Mouse (Mus musculus) midbrain, embryonic 16.5 days (tissue): Measurements from ENCODE around the gene Mesd. TPM values are rescaled to one million over a fixed set of nuclear protein-coding genes. Genes with fewer than 3 reads are reported as not detected.
A peak's percentile ranks its signal among the peaks of the same experiment; 100 is the strongest.

Experiments
- ATAC-seq: fragments of 200-750 bp; cut with Nextera tagmentation; 2 replicates; pipeline ENCODE4 v1.8.0; 2017; ENCODE audit warnings: moderate TSS enrichment
- H3K27ac ChIP-seq: fragments of 300-500 bp; sonication (generic); 2 replicates; pipeline ENCODE4 v1.5.1; 2014; ENCODE audit warnings: mild to moderate bottlenecking, low read length, mixed read lengths
- H3K27me3 ChIP-seq: fragments of 300-500 bp; sonication (generic); 2 replicates; pipeline ENCODE4 v1.6.1; 2014; ENCODE audit warnings: low read depth, low read length, mixed read lengths; ENCODE audit not compliant: control insufficient read depth, insufficient read depth
- H3K36me3 ChIP-seq: fragments of 300-500 bp; sonication (generic); 2 replicates; pipeline ENCODE4 v1.6.1; 2014; ENCODE audit warnings: mild to moderate bottlenecking, low read length, moderate library complexity, mixed read lengths; ENCODE audit not compliant: control insufficient read depth, insufficient read depth
- H3K4me1 ChIP-seq: fragments of 300-500 bp; sonication (generic); 2 replicates; pipeline ENCODE4 v1.6.1; 2014; ENCODE audit warnings: mild to moderate bottlenecking, low read length, mixed read lengths; ENCODE audit not compliant: control insufficient read depth, insufficient read depth
- H3K4me2 ChIP-seq: fragments of 300-500 bp; sonication (generic); 2 replicates; pipeline ENCODE4 v1.6.1; 2014; ENCODE audit warnings: mild to moderate bottlenecking, low read length, mixed read lengths
- H3K4me3 ChIP-seq: fragments of 300-500 bp; sonication (generic); 2 replicates; pipeline ENCODE4 v1.5.1; 2014; ENCODE audit warnings: low read depth, mild to moderate bottlenecking, low read length, moderate library complexity, mixed read lengths
- H3K9ac ChIP-seq: fragments of 300-500 bp; sonication (generic); 2 replicates; pipeline ENCODE4 v1.6.1; 2014; ENCODE audit warnings: low read depth, low read length, mixed read lengths
- H3K9me3 ChIP-seq: fragments of 300-500 bp; sonication (generic); replicated peaks from 2 replicates; pipeline ENCODE4 v1.6.1; 2014; ENCODE audit warnings: mild to moderate bottlenecking, low read length, mixed read lengths; ENCODE audit not compliant: control insufficient read depth, poor library complexity, severe bottlenecking
- WGBS: fragments of 180-500 bp; shearing (Covaris S2); extraction: QIAGEN DNeasy Blood & Tissue Kit; methylation state at CpG from one replicate; pipeline ENCODE4 v1.1.7; 2014; 5-methylcytosine and 5-hydroxymethylcytosine counted together
- polyA plus RNA-seq: library from polyadenylated mRNA; unstranded; fragments of >200 nt; fragmentation: Nextera tagmentation; extraction: Ambion mirVana; gene quantifications from 2 replicates; pipeline ENCODE4 v1.2.1, GENCODE M21; 2015

Gene Mesd
- polyA plus RNA-seq: 61.7 and 65.9 TPM in 2 replicates

- Histone ChIP-seq H3K4me2 (peak within 1 kb of the TSS; percentile 86), H3K9ac (peak within 1 kb of the TSS; percentile 95), H3K36me3 (no peaks in the 10 kb centered on the region), H3K27me3 (no peaks in the 10 kb centered on the region), H3K4me3 (peak within 1 kb of the TSS; percentile 86), H3K4me1 (peaks cover 40% of the 10 kb centered on the region), H3K9me3 (no peaks in the 10 kb centered on the region), H3K27ac (peak within 1 kb of the TSS; percentile 94)
- WGBS: under 1% methylated on average over 69 of the region's 69 CpGs
- peak; percentile 83 for ATAC-seq
Measured at GRCm38 (mm10) chr7:83884021-83884658, at the start of gene Mesd, which contains the start of gene Tlnrd1. Mesd (plus strand) TSS chr7:83884466. Tlnrd1 (minus strand) TSS chr7:83884305.

- ATAC-seq: no peak
- 82% methylated on average over 5 of the region's 5 CpGs for WGBS
- Histone ChIP-seq H3K36me3 (no peaks in the 10 kb centered on the region), H3K9ac (no peak overlapping the region), H3K27me3 (no peaks in the 10 kb centered on the region), H3K4me3 (no peak overlapping the region), H3K9me3 (no peaks in the 10 kb centered on the region), H3K4me1 (no peaks in the 10 kb centered on the region), H3K27ac (no peak overlapping the region), H3K4me2 (no peak overlapping the region)
Measured at GRCm38 (mm10) chr7:83838525-83839224, 45.6 kb upstream of the Mesd start.

GRCm38 (mm10) chr7:83840076-83840475, 44.2 kb upstream of the Mesd start:
- no peak overlapping the region for H3K9ac ChIP-seq
- WGBS: 79% methylated on average over 2 of the region's 2 CpGs
- no peak overlapping the region for H3K4me3 ChIP-seq
- H3K9me3 ChIP-seq: no peaks in the 10 kb centered on the region
- no peak for ATAC-seq
- no peaks in the 10 kb centered on the region for H3K36me3 ChIP-seq
- H3K4me1 ChIP-seq: no peaks in the 10 kb centered on the region
- H3K4me2 ChIP-seq: no peak overlapping the region
- no peaks in the 10 kb centered on the region for H3K27me3 ChIP-seq
- no peak overlapping the region for H3K27ac ChIP-seq

- Histone ChIP-seq H3K27ac (no peak overlapping the region), H3K4me1 (no peaks in the 10 kb centered on the region), H3K27me3 (no peaks in the 10 kb centered on the region), H3K9ac (no peak overlapping the region), H3K9me3 (no peaks in the 10 kb centered on the region), H3K4me2 (no peak overlapping the region), H3K4me3 (no peak overlapping the region), H3K36me3 (no peaks in the 10 kb centered on the region)
- 50% methylated on average over 6 of the region's 6 CpGs for WGBS
- no peak for ATAC-seq
Measured at GRCm38 (mm10) chr7:83842486-83843259, 41.6 kb upstream of the Mesd start.

- Histone ChIP-seq H3K27me3 (no peaks in the 10 kb centered on the region), H3K27ac (no peak overlapping the region), H3K4me3 (no peak overlapping the region), H3K9me3 (no peaks in the 10 kb centered on the region), H3K36me3 (no peaks in the 10 kb centered on the region), H3K9ac (no peak overlapping the region), H3K4me1 (no peaks in the 10 kb centered on the region), H3K4me2 (no peak overlapping the region)
- no peak for ATAC-seq
- 88% methylated on average over 3 of the region's 3 CpGs for WGBS
Measured at GRCm38 (mm10) chr7:83844807-83845206, 39.5 kb upstream of the Mesd start.

GRCm38 (mm10) chr7:83847187-83848075, 36.8 kb upstream of the Mesd start:
- H3K9ac ChIP-seq: no peak overlapping the region
- WGBS: 69% methylated on average over 5 of the region's 5 CpGs
- ATAC-seq: no peak
- no peaks in the 10 kb centered on the region for H3K36me3 ChIP-seq
- no peaks in the 10 kb centered on the region for H3K9me3 ChIP-seq
- no peak overlapping the region for H3K4me2 ChIP-seq
- 0 out of 2 replicates have a peak, but pooled peaks cover 2% of the 10 kb centered on the region for H3K4me1 ChIP-seq
- H3K27ac ChIP-seq: no peak overlapping the region
- H3K27me3 ChIP-seq: no peaks in the 10 kb centered on the region
- H3K4me3 ChIP-seq: no peak overlapping the region

- Histone ChIP-seq H3K4me3 (no peak overlapping the region), H3K9ac (no peak overlapping the region), H3K36me3 (no peaks in the 10 kb centered on the region), H3K4me1 (0 out of 2 replicates have a peak, but pooled peaks cover 2% of the 10 kb centered on the region), H3K27me3 (no peaks in the 10 kb centered on the region), H3K9me3 (no peaks in the 10 kb centered on the region), H3K27ac (no peak overlapping the region), H3K4me2 (no peak overlapping the region)
- ATAC-seq: 0 out of 2 replicates have a peak, but pooled peaks have one; percentile 3
- WGBS: 51% methylated on average over 5 of the region's 5 CpGs
Measured at GRCm38 (mm10) chr7:83851569-83852380, 32.5 kb upstream of the Mesd start.
